Mouse (Mus musculus) hindbrain, embryonic 15.5 days (tissue): ENCODE measurements around the gene Ctrb1. TPM values are rescaled to one million over a fixed set of nuclear protein-coding genes. Genes with fewer than 3 reads are reported as not detected.

Experiments
- ATAC-seq: fragments of 200-750 bp; cut with Nextera tagmentation; 2 replicates; pipeline ENCODE4 v1.8.0; 2017; ENCODE audit warnings: low read depth, moderate number of reproducible peaks, moderate TSS enrichment; ENCODE audit not compliant: low FRiP score
- H3K27ac ChIP-seq: fragments of 300-500 bp; sonication (generic); replicated peaks from 2 replicates; pipeline ENCODE4 v1.5.1; 2015; ENCODE audit warnings: mild to moderate bottlenecking, inconsistent platforms
- H3K27me3 ChIP-seq: fragments of 300-500 bp; sonication (generic); 2 replicates; pipeline ENCODE4 v1.6.1; 2015; ENCODE audit warnings: control low read depth, inconsistent platforms
- H3K36me3 ChIP-seq: fragments of 300-500 bp; sonication (generic); 2 replicates; pipeline ENCODE4 v1.6.1; 2015; ENCODE audit warnings: control low read depth, inconsistent platforms
- H3K4me1 ChIP-seq: fragments of 300-500 bp; sonication (generic); replicated peaks from 2 replicates; pipeline ENCODE4 v1.6.1; 2015; ENCODE audit warnings: control low read depth, inconsistent platforms
- H3K4me2 ChIP-seq: fragments of 300-500 bp; sonication (generic); 2 replicates; pipeline ENCODE4 v1.6.1; 2015; ENCODE audit warnings: moderate library complexity, mild to moderate bottlenecking, inconsistent platforms
- H3K4me3 ChIP-seq: fragments of 300-500 bp; sonication (generic); 2 replicates; pipeline ENCODE4 v1.5.1; 2015; ENCODE audit warnings: mild to moderate bottlenecking, inconsistent platforms
- H3K9ac ChIP-seq: fragments of 300-500 bp; sonication (generic); 2 replicates; pipeline ENCODE4 v1.6.1; 2015; ENCODE audit warnings: inconsistent platforms
- H3K9me3 ChIP-seq: fragments of 300-500 bp; sonication (generic); 2 replicates; pipeline ENCODE4 v1.6.1; 2016; ENCODE audit warnings: control low read depth, inconsistent platforms
- WGBS: fragments of 180-500 bp; shearing (Covaris S2); methylation state at CpG from one replicate; pipeline ENCODE4 v1.1.7; 2015; 5-methylcytosine and 5-hydroxymethylcytosine counted together
- microRNA-seq: library from miRNA; unstranded; fragments of <30 nt; microRNA quantifications from one replicate; pipeline ENCODE4, GENCODE M21; 2016
- polyA plus RNA-seq: library from polyadenylated mRNA; unstranded; fragments of >200 nt; fragmentation: Nextera tagmentation; extraction: Ambion mirVana; gene quantifications from 2 replicates; pipeline ENCODE4 v1.2.1, GENCODE M21; 2015

The Ctrb1 gene
- polyA plus RNA-seq, 1 experiment from 2014 or later = 1.9 TPM

DNA sequence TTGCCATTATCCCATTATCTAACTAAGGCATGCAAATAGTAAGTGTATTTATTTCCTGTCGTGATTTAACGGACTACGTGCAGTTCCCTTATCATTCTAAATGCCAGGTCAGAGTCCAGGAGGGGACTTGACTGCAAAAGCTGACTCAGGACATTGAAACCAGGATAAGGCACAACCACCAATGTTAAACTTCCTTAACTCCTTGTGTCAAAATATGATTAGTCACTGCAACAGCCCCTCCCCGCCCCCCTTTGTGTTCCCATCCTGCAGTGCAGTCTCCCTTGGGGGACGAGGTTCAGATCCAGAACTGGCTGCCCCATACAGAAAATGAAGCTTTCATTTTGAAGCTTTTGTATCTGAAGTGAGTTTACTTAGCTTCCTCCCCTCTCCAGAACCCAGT is 48.3 kb downstream of the Ctrb1 start:
- no peaks in the 10 kb centered on the region for H3K9me3 ChIP-seq
- no peak for ATAC-seq
- H3K27me3 ChIP-seq = no peaks in the 10 kb centered on the region
- no peak overlapping the region for H3K27ac ChIP-seq
- 67% methylated on average over 5 of the region's 5 CpGs for WGBS
- peak overlapping the region; percentile 87 for H3K9ac ChIP-seq
- peak overlapping the region; percentile 74 for H3K4me3 ChIP-seq
- H3K36me3 ChIP-seq = no peaks in the 10 kb centered on the region
- peak overlapping the region; percentile 65 for H3K4me2 ChIP-seq
- H3K4me1 ChIP-seq = peaks cover 15% of the 10 kb centered on the region

DNA sequence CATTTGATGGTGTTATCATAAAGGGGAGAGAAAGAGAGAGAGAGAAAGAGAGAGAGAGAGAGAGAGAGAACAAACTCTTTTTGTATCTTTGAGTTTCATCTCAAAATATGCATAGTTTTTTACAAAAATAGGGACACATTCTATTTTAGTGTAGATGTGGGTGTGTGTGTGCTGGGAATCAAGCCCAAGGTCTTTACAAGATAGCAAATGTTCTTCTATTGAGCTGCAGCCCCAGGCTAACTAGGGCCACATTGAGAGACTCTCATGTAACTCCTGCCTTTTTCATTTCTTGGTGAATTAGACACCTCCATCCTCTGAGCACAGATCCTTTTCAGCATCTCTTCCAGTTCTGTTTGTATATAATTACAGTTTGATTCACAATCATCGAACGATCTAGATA is 49.7 kb downstream of the Ctrb1 start:
- Histone ChIP-seq H3K36me3 (no peaks in the 10 kb centered on the region), H3K4me1 (peaks cover 15% of the 10 kb centered on the region), H3K27ac (no peak overlapping the region), H3K9me3 (no peaks in the 10 kb centered on the region), H3K9ac (no peak overlapping the region), H3K27me3 (no peaks in the 10 kb centered on the region), H3K4me3 (no peak overlapping the region), H3K4me2 (no peak overlapping the region)
- no peak for ATAC-seq
- WGBS = 94% methylated on average over 2 of the region's 2 CpGs

DNA sequence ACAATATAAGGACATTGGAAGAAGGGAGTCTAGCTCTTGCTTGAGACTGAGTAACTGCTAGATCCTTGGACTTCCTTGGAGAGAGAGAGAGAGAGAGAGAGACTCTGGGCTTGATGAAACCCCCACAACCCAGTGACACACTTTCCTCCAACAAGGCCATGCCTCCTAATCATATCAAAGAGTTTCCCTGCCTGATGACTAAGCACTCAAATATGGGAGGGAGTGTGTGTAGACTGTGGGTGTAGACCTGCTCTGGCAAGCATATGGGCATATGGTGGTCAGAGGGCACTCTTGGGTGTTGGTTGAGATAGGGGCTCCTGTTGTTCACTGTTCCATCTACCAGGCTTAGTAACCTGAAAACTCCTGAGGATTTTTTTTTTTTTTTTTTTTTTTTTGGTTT is 52.7 kb downstream of the Ctrb1 start:
- peaks cover 7% of the 10 kb centered on the region for H3K4me1 ChIP-seq
- H3K27ac ChIP-seq = no peak overlapping the region
- ATAC-seq = no peak
- H3K36me3 ChIP-seq = no peaks in the 10 kb centered on the region
- no peak overlapping the region for H3K4me2 ChIP-seq
- H3K9ac ChIP-seq = no peak overlapping the region
- H3K4me3 ChIP-seq = no peak overlapping the region
- H3K9me3 ChIP-seq = no peaks in the 10 kb centered on the region
- H3K27me3 ChIP-seq = no peaks in the 10 kb centered on the region

Small RNA genes within 50 kb of the gene (microRNA-seq; reads per million reads assigned to microRNA genes)
- not detected for gene Mir7076

Other genes starting within 250 kb of the Ctrb1 start
- 7.3 and 8.1 TPM in 2 replicates for gene Wdr59, start 168.9 kb downstream of the Ctrb1 start, polyA plus RNA-seq
- 102 and 106 TPM in 2 replicates for gene Znrf1, start 154.9 kb downstream of the Ctrb1 start, polyA plus RNA-seq
- gene Ldhd, start 60.6 kb downstream of the Ctrb1 start, polyA plus RNA-seq = 0.91 and 1.2 TPM in 2 replicates
- gene Zfp1, start 47.6 kb downstream of the Ctrb1 start, polyA plus RNA-seq = 25.1 and 25.9 TPM in 2 replicates
- 46.5 and 54.2 TPM in 2 replicates for gene Bcar1, start 52.8 kb upstream of the Ctrb1 start, polyA plus RNA-seq
- 201 TPM in 2 replicates for gene Cfdp1, start 163.3 kb upstream of the Ctrb1 start, polyA plus RNA-seq
- 4.3 and 4.9 TPM in 2 replicates for gene Tmem170, start 185.7 kb upstream of the Ctrb1 start, polyA plus RNA-seq
- 3.2 and 4.9 TPM in 2 replicates for gene Chst5, start 219.4 kb upstream of the Ctrb1 start, polyA plus RNA-seq
- gene Tmem231, start 242.9 kb upstream of the Ctrb1 start, polyA plus RNA-seq = 17.6 and 18.9 TPM in 2 replicates
- gene Gabarapl2, start 249.7 kb upstream of the Ctrb1 start, polyA plus RNA-seq = 431 and 452 TPM in 2 replicates